Mouse (Mus musculus) spleen, postnatal 4 days (tissue): ENCODE results near the gene Arhgef28.

Experiments used
- DNase-seq, 2 experiments: peaks; one replicate each; pipeline ENCODE4 v3.0.0; 2022; ENCODE audit warnings: low spot score in 2 of 2

Gene Arhgef28

DNA sequence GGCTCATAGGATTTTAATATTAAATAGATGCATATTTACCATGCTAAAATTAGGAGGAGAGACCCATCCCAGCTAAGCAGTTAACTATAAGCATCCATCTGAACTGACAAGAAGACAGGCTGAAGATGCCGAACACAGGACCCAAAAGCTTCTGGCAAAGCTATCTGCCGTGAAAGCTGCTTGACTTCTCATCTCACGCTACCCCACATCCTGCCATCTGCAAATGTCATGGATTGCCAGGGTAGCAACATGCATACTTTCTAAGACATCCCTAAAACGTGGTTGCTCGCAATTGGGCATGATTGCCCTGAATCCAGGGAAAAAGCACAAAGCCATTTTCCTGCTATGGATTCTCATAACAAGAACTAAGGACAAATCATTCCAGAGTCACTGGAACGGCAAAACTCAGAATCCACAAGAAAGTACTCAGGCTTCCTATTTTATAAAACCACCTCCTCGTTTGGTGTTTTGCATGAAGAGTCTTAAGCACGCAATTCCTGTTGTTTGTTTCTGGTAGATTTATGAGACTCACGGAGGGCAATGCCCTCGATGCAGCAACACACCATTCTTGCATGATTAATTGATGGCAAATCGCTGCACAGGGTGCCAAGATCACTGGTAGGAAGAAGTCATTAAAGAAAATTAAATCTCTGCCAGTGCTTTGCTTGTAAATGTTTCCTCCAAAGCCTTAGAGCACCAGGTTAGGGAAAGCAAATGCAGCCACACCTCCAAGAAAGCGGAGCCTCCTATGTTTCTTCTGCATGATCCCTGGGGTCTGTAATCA, 287.9 kb downstream of the Arhgef28 start:
- no peak for DNase-seq

- DNase-seq: no peak
Observed at GRCm38 (mm10) chr13:97911013-97911412, 295.2 kb downstream of the Arhgef28 start.

GRCm38 (mm10) chr13:97902821-97903220, 303.4 kb downstream of the Arhgef28 start:
- DNase-seq: no peak

DNA sequence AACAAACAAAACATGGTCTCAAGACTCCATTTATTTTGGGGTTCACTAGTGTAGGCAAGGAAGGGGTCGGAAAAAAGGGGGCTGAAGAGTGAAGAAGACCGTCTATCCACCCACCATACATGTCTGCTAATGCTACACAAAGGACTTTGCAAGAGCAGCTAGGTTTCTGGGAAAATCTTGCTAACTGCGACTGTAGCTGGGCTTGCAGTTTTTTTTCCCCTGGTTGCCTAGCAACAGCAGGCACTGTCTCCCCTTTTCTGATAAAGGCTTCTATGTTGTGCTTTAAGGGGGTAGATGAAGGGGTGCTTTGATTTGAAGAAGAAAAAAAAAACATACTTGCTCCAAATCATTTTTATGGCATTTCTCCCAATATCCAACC, 305.9 kb downstream of the Arhgef28 start:
- no peak for DNase-seq

DNA sequence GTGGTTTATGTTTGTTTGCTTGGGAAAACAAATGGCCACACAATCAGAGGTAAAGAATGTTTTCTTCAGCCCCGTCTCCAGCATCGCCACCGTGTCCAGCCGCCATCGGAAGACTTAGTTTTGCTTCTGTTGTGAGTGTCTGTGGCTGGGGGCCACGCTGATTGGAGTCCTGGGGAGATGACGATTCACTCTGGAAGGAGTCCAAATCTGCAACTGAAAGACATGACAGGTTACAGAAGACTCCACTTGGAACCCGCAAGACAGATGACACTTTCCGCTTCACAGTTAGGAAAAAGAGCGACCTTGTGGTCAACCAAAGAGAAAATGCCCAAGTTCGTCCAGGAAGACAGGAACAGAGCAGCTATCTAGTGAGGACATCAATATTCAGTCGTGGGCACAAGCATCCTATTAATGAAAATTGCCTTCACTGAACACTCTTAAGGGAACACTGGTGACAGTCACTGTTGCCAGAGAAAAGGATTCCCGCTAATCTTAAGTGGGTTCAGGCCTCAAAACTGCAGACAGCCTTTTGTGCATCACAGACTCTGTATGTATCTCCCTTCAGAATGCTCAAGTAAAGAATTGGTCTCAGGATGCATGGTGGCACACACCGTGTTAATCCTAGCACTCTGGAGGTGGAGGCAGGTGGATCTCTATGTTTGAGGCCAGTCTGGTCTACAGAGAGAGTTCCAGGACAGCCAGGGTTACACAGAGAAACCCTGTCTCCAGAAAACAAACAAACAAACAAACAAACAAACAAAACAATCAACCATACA, 306.4 kb downstream of the Arhgef28 start:
- no peak for DNase-seq

DNA sequence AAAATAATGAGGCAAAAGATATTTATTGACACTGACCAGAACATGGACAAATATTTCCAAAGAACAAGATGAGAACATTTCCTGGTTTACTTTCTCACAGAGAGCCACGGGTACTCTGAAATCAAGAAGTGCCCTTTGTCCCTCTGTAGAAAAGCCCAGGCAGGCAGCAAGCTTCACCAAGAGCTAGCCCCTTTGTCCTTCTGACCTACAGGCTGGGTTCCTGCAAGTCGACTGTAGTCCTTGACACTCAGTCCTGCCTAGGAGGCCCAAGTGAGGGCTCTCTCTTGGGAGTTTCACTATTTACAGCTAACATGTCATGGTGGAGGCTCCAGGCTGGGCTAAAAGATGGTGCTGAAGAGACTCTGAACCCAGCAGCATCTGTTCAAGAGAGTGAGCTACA, 307.6 kb downstream of the Arhgef28 start:
- DNase-seq: no peak

GRCm38 (mm10) chr13:97893031-97893825, 313.0 kb downstream of the Arhgef28 start:
- DNase-seq: no peak

- no peak for DNase-seq
Observed at GRCm38 (mm10) chr13:97892089-97892884, 314.0 kb downstream of the Arhgef28 start.

- DNase-seq: no peak
Observed at GRCm38 (mm10) chr13:97888046-97888445, 318.2 kb downstream of the Arhgef28 start.

DNA sequence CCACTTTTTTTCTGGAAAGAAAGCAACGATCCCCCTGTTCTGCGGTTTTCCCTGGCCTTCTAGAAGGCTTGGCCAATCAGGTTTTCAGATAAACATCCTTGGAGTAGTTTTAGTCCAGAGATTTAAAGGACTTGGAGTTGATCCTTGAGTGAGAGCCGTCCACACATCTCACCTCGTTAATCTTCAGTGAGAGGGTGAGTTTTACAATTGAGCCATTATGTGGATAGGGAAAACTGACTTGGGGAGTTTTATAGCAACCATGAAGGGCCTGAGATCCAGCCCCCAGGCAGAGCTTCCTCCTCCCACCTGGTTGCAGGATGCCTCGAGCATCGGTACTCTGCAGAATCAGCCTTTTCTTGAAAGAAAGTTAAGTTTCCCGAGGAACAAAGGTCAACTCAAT, 318.7 kb downstream of the Arhgef28 start:
- no peak for DNase-seq

- DNase-seq: no peak
Observed at GRCm38 (mm10) chr13:97883629-97884028, 322.6 kb downstream of the Arhgef28 start.

DNA sequence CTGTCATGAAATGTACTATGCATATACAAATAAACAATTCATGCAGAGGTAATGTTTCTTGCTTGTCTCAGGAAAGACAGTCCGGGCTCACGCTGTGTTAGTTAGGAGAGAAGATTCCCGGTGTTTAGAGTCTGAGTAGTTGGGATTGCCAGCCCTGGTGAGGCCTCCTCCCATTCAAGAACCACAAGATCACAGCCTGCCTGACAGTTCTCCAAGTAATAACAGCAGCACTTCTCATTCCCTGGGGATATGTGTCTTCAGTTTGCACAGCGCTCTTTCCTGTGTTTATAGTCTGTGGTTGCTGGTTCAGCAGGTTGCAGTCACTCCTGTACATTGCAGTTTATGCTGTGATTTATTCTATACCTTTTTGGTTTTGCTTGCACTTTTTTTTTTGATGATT, 329.8 kb downstream of the Arhgef28 start:
- DNase-seq: no peak

- no peak for DNase-seq
Observed at GRCm38 (mm10) chr13:97876031-97876430, 330.2 kb downstream of the Arhgef28 start.

- no peak for DNase-seq
Observed at GRCm38 (mm10) chr13:97869428-97869827, 336.8 kb downstream of the Arhgef28 start.

DNA sequence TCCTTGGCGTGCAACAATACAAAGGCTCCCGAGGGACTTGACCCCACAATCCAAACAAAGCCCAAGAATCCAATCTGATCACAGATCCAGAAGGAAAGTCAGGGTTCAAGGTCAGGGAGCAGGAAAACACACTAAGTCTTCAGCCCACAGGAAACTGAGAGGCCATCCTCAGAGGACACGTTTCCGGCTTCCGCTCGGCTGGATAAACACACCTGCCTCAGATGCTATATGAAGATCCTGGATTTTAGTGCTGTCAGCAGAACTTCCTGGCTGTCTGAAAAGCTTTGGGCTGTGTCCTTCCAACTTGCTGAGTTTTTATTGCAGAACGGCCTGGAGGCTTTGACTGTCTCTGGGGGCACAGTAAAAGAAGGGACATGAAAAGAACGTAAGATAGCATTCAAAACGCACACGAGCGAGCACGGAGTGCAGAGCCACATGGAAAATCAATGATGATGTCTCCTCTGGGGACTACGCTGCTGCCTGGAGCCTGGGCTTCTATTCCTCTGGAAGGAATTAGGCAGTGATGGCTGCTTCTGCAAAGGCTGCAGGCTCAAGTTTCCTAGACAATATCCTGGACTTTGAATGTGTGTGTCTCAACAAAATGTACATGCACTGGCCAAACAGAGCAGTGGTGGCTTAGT, 338.8 kb downstream of the Arhgef28 start:
- DNase-seq: no peak

GRCm38 (mm10) chr13:97859071-97859470, 347.2 kb downstream of the Arhgef28 start:
- no peak for DNase-seq

GRCm38 (mm10) chr13:97857860-97858259, 348.4 kb downstream of the Arhgef28 start:
- no peak for DNase-seq

- DNase-seq: no peak
Observed at GRCm38 (mm10) chr13:97853356-97853968, 352.8 kb downstream of the Arhgef28 start.
